In the genomic region with DNA sequence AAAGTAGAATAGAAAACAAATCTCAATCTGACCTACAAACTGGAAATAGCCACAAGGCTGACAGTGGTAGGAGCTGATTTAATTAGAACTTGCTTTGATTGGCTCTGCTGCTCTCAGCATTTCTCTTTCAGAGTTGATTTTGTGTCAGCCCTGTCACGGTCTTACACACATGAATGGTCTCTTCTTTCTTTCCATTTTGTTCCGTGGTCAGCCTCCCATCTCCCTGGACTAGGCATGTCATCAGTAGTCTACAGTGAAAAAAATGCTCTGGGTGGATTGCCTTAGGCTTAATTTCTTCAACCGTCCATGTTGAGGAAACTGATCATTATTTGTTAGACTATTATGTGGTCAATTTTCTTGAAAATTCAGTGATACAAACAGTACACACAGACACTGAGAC, we compare ENCODE assay signal across 29 mouse cellular contexts.
A peak's percentile ranks its signal among the peaks of the same experiment; 100 is the strongest.
DNase-seq lines count a peak whose midpoint lies in the region; ATAC-seq and TF ChIP-seq lines count a peak whose summit lies in the region.
"Had no signal": no experiment of that assay in that cellular context is flagged by ENCODE, and none has a peak within 500 bp of the region (broad histone marks: within the 10 kb centered on the region; RNA-seq: fewer than 3 reads in every experiment).

No protein-coding gene starts in this region.

- H3K27ac ChIP-seq in hindbrain, embryonic 10.5 days = no peak overlapping the region
- H3K27ac ChIP-seq in hindbrain, embryonic 13.5 days = no peak overlapping the region
- no peak overlapping the region for H3K27ac ChIP-seq in kidney, postnatal 0 days
- no peak overlapping the region for H3K27ac ChIP-seq in lung, postnatal 0 days (ENCODE audit: low read length)
- H3K27ac ChIP-seq: embryonic facial prominence, embryonic 12.5 days; forebrain, embryonic 10.5 days; forebrain, embryonic 15.5 days; heart, embryonic 10.5 days; heart, embryonic 15.5 days; layer of hippocampus, adult 2 months; liver, embryonic 12.5 days; midbrain, embryonic 15.5 days had no signal

- H3K4me3 ChIP-seq in hindbrain, embryonic 10.5 days = no peak overlapping the region
- H3K4me3 ChIP-seq in hindbrain, embryonic 13.5 days = no peak overlapping the region
- no peak overlapping the region for H3K4me3 ChIP-seq in kidney, postnatal 0 days (replicated peaks; ENCODE audit: low read depth, low read length)
- H3K4me3 ChIP-seq in lung, postnatal 0 days (ENCODE audit: low read depth, low read length) = no peak overlapping the region
- H3K4me3 ChIP-seq: embryonic facial prominence, embryonic 12.5 days; forebrain, embryonic 10.5 days; forebrain, embryonic 15.5 days; heart, embryonic 10.5 days; heart, embryonic 15.5 days; layer of hippocampus, adult 2 months; liver, embryonic 12.5 days; megakaryocyte, embryonic 14.5 days; midbrain, embryonic 15.5 days had no signal

- no peak overlapping the region for H3K4me2 ChIP-seq in hindbrain, embryonic 13.5 days
- H3K4me2 ChIP-seq in kidney, postnatal 0 days (ENCODE audit: low read length) = no peak overlapping the region
- H3K4me2 ChIP-seq in lung, postnatal 0 days (replicated peaks; ENCODE audit: low read depth, low read length) = no peak overlapping the region
- H3K4me2 ChIP-seq: embryonic facial prominence, embryonic 12.5 days; forebrain, embryonic 15.5 days; heart, embryonic 15.5 days; liver, embryonic 12.5 days; midbrain, embryonic 15.5 days had no signal

- H3K27me3 ChIP-seq in hindbrain, embryonic 10.5 days (ENCODE audit: insufficient read depth, poor library complexity, severe bottlenecking) = no peaks in the 10 kb centered on the region
- no peaks in the 10 kb centered on the region for H3K27me3 ChIP-seq in hindbrain, embryonic 13.5 days
- no peaks in the 10 kb centered on the region for H3K27me3 ChIP-seq in kidney, postnatal 0 days (ENCODE audit: insufficient read depth, low read length)
- no peaks in the 10 kb centered on the region for H3K27me3 ChIP-seq in lung, postnatal 0 days (replicated peaks; ENCODE audit: insufficient read depth, low read length)
- H3K27me3 ChIP-seq: embryonic facial prominence, embryonic 12.5 days; forebrain, embryonic 15.5 days; heart, embryonic 15.5 days; liver, embryonic 12.5 days; megakaryocyte, embryonic 14.5 days; midbrain, embryonic 15.5 days had no signal

- ATAC-seq in hindbrain, embryonic 13.5 days (ENCODE audit: low FRiP score) = no peak
- ATAC-seq in kidney, postnatal 0 days (replicated peaks; ENCODE audit: low FRiP score, low read depth) = no peak
- no peak for ATAC-seq in lung, postnatal 0 days
- ATAC-seq: CD4-positive, CD25-positive, alpha-beta regulatory T cell, adult 4 months; forebrain, embryonic 15.5 days; intestine, embryonic 16.5 days; liver, embryonic 12.5 days; liver, postnatal 0 days; midbrain, embryonic 15.5 days had no signal

- H3K9me3 ChIP-seq in hindbrain, embryonic 10.5 days = no peaks in the 10 kb centered on the region
- H3K9me3 ChIP-seq in hindbrain, embryonic 13.5 days = no peaks in the 10 kb centered on the region
- no peaks in the 10 kb centered on the region for H3K9me3 ChIP-seq in kidney, postnatal 0 days (replicated peaks; ENCODE audit: low read length)
- H3K9me3 ChIP-seq in lung, postnatal 0 days (ENCODE audit: low read length) = no peaks in the 10 kb centered on the region
- H3K9me3 ChIP-seq: embryonic facial prominence, embryonic 12.5 days; forebrain, embryonic 10.5 days; forebrain, embryonic 15.5 days; heart, embryonic 10.5 days; heart, embryonic 15.5 days; liver, embryonic 12.5 days; midbrain, embryonic 15.5 days had no signal

- 34% methylated on average over 3 of the region's 3 CpGs for WGBS in hindbrain, embryonic 10.5 days
- 32% methylated on average over 3 of the region's 3 CpGs for WGBS in hindbrain, embryonic 13.5 days
- 34% methylated on average over 3 of the region's 3 CpGs for WGBS in kidney, postnatal 0 days
- WGBS in lung, postnatal 0 days = 74% methylated on average over 3 of the region's 3 CpGs

- H3K36me3 ChIP-seq in hindbrain, embryonic 10.5 days = no peaks in the 10 kb centered on the region
- no peaks in the 10 kb centered on the region for H3K36me3 ChIP-seq in hindbrain, embryonic 13.5 days
- H3K36me3 ChIP-seq in kidney, postnatal 0 days (ENCODE audit: insufficient read depth, low read length) = no peaks in the 10 kb centered on the region
- H3K36me3 ChIP-seq in lung, postnatal 0 days (ENCODE audit: insufficient read depth, low read length) = no peaks in the 10 kb centered on the region
- H3K36me3 ChIP-seq: embryonic facial prominence, embryonic 12.5 days; forebrain, embryonic 10.5 days; forebrain, embryonic 15.5 days; heart, embryonic 10.5 days; heart, embryonic 15.5 days; liver, embryonic 12.5 days; midbrain, embryonic 15.5 days had no signal

- DNase-seq in hindbrain, embryonic 10.5 days (ENCODE audit: low spot score) = peak; percentile 5
- peak; percentile 46 for DNase-seq in kidney, postnatal 0 days (ENCODE audit: low spot score)
- DNase-seq in kidney, adult 18-20 months = no peak
- peak; percentile 16 for DNase-seq in brain, embryonic 14.5 days (ENCODE audit: low read depth)
- peak; percentile 26 for DNase-seq in retina, postnatal 1 day
- DNase-seq in lung, postnatal 0 days (ENCODE audit: low spot score) = no peak
- DNase-seq: adrenal gland, adult 2 months; adrenal gland, postnatal 36 days; cerebellum, adult 2 months; cerebellum, postnatal 14 days; gastrocnemius, postnatal 25 days; heart, adult 11 months; kidney, postnatal 25 days; left cerebral cortex, postnatal 4 days; liver, postnatal 0 days; lung, postnatal 4 days; thymus, postnatal 4 days had no signal

- no peak overlapping the region for H3K9ac ChIP-seq in hindbrain, embryonic 13.5 days
- H3K9ac ChIP-seq in kidney, postnatal 0 days (ENCODE audit: low read depth, low read length) = no peak overlapping the region
- no peak overlapping the region for H3K9ac ChIP-seq in lung, postnatal 0 days (replicated peaks; ENCODE audit: low read depth)
- H3K9ac ChIP-seq: embryonic facial prominence, embryonic 12.5 days; forebrain, embryonic 15.5 days; heart, embryonic 15.5 days; liver, embryonic 12.5 days; liver, postnatal 0 days; midbrain, embryonic 15.5 days had no signal

- TF ChIP-seq POLR2A in brain, embryonic 14.5 days (IDR thresholded peaks at IDR 0.05; ENCODE audit: borderline replicate concordance, extremely low read depth, insufficient read depth, insufficient read length, poor library complexity, severe bottlenecking) = no peak

- no peaks in the 10 kb centered on the region for H3K4me1 ChIP-seq in hindbrain, embryonic 10.5 days (replicated peaks)
- H3K4me1 ChIP-seq in hindbrain, embryonic 13.5 days (replicated peaks) = no peaks in the 10 kb centered on the region
- H3K4me1 ChIP-seq in kidney, postnatal 0 days (replicated peaks; ENCODE audit: insufficient read depth, low read length) = no peaks in the 10 kb centered on the region
- H3K4me1 ChIP-seq in lung, postnatal 0 days (ENCODE audit: insufficient read depth, low read depth, low read length) = no peaks in the 10 kb centered on the region
- H3K4me1 ChIP-seq: embryonic facial prominence, embryonic 12.5 days; forebrain, embryonic 10.5 days; forebrain, embryonic 15.5 days; heart, embryonic 10.5 days; heart, embryonic 15.5 days; liver, embryonic 12.5 days; megakaryocyte, embryonic 14.5 days; midbrain, embryonic 15.5 days had no signal

- no peak for TF ChIP-seq EP300 in lung, postnatal 0 days (IDR thresholded peaks at IDR 0.05)

- no peak for TF ChIP-seq CTCF in kidney, postnatal 0 days (IDR thresholded peaks at IDR 0.05; ENCODE audit: low read depth)
- no peak for TF ChIP-seq CTCF in brain, embryonic 14.5 days (IDR thresholded peaks at IDR 0.05; ENCODE audit: borderline replicate concordance, extremely low read depth, insufficient read depth, insufficient read length)
- no peak for TF ChIP-seq CTCF in lung, postnatal 0 days (IDR thresholded peaks at IDR 0.05)

Comparison
In these comparisons a context has a peak if more than half of its experiments do, and no peak if none do; other contexts are left out.
1. DNase-seq: peak in hindbrain, embryonic 10.5 days (single experiment), kidney, postnatal 0 days (single experiment), brain, embryonic 14.5 days (single experiment) and retina, postnatal 1 day (single experiment); none in kidney, adult 18-20 months (single experiment) and lung, postnatal 0 days (single experiment).